Mouse (Mus musculus) bone marrow macrophage, adult 2 months (primary cell): ENCODE results near the gene Rnf38. TPM values are rescaled to one million over a fixed set of nuclear protein-coding genes. Genes with fewer than 3 reads are reported as not detected.

Source experiments
- H3K27ac ChIP-seq: 2 replicates; pipeline ENCODE4 v1.5.1; 2012; ENCODE audit warnings: low read depth, low read length; ENCODE audit not compliant: insufficient read depth
- H3K4me1 ChIP-seq: 2 replicates; pipeline ENCODE4 v1.6.1; 2012; ENCODE audit warnings: low read length; ENCODE audit not compliant: control insufficient read depth, insufficient read depth
- H3K4me3 ChIP-seq: 2 replicates; pipeline ENCODE4 v1.5.1; 2012; ENCODE audit warnings: mild to moderate bottlenecking, low read length, moderate library complexity; ENCODE audit not compliant: insufficient read depth
- CTCF ChIP-seq: IDR thresholded peaks from 2 replicates; pipeline ENCODE4 v1.5.1; 2012; ENCODE audit warnings: low read depth, mild to moderate bottlenecking, low read length, moderate library complexity
- POLR2A ChIP-seq: IDR thresholded peaks from 2 replicates; pipeline ENCODE4 v1.6.1; 2012; ENCODE audit warnings: mild to moderate bottlenecking, low read depth, low read length, borderline replicate concordance
- polyA plus RNA-seq: library from polyadenylated mRNA; stranded (reverse); fragments of >200 nt; gene quantifications from 2 replicates; pipeline ENCODE4 v1.2.4, GENCODE M21; 2012; ENCODE audit not compliant: missing spikeins, insufficient read depth, insufficient read length

Gene Rnf38
- polyA plus RNA-seq, 1 experiment = 80.7 TPM

- no peak for TF ChIP-seq POLR2A
- TF ChIP-seq CTCF = no peak
- H3K4me3 ChIP-seq = no peak overlapping the region
- no peak overlapping the region for H3K27ac ChIP-seq
- peaks cover 12% of the 10 kb centered on the region for H3K4me1 ChIP-seq
Observed at GRCm38 (mm10) chr4:44172676-44173075, 60.9 kb downstream of the Rnf38 start.

- no peak overlapping the region for H3K4me3 ChIP-seq
- H3K4me1 ChIP-seq = peaks cover 17% of the 10 kb centered on the region
- TF ChIP-seq POLR2A (no peak), CTCF (no peak)
- H3K27ac ChIP-seq = 0 out of 2 replicates have a peak overlapping the region, but pooled peaks have one; percentile 84
Observed at GRCm38 (mm10) chr4:44169884-44170283, 63.7 kb downstream of the Rnf38 start.

GRCm38 (mm10) chr4:44168816-44169215 is 64.8 kb downstream of the Rnf38 start:
- TF ChIP-seq POLR2A (no peak), CTCF (no peak)

DNA sequence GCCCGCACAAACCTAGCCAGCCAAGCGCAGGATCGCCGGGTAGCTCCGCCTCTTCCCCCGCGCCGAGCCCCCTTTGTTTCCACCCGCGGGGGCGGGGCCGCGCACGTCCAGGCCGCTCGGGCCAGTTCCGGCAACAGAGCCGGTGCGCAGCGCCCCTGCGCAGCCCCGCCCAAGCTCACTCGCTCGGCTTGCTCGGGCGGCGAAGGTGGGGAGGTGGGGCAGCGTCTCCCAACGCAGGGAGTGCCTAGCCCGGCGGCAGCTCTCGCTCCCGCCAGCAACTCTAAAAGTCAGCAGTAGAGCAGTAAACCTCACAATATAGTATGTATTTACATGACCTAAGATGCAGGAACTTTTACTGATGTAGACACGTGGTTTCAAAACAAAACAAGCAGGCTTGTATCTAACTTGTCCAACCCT is 65.3 kb downstream of the Rnf38 start:
- Histone ChIP-seq H3K4me1 (peaks cover 22% of the 10 kb centered on the region), H3K27ac (peak overlapping the region; percentile 84), H3K4me3 (peak overlapping the region; percentile 59)
- TF ChIP-seq CTCF (no peak), POLR2A (no peak)

More at GRCm38 (mm10) chr4:44168816-44169215, 64.8 kb downstream of the Rnf38 start:
- Histone ChIP-seq H3K27ac (peak overlapping the region; percentile 84), H3K4me3 (peak overlapping the region; percentile 59; the same call in 1 of the 2 replicates), H3K4me1 (peaks cover 20% of the 10 kb centered on the region)

- peak overlapping the region; percentile 76 for H3K27ac ChIP-seq
- H3K4me3 ChIP-seq = peak overlapping the region; percentile 78
- no peak for TF ChIP-seq CTCF
- no peak for TF ChIP-seq POLR2A
- H3K4me1 ChIP-seq = peaks cover 24% of the 10 kb centered on the region
Observed at GRCm38 (mm10) chr4:44167397-44168121, 66.0 kb downstream of the Rnf38 start.

GRCm38 (mm10) chr4:44166702-44167396 is 66.7 kb downstream of the Rnf38 start:
- Histone ChIP-seq H3K4me3 (peak overlapping the region; percentile 78), H3K27ac (peak overlapping the region; percentile 76), H3K4me1 (peaks cover 24% of the 10 kb centered on the region)
- TF ChIP-seq POLR2A = no peak
- TF ChIP-seq CTCF = no peak

DNA sequence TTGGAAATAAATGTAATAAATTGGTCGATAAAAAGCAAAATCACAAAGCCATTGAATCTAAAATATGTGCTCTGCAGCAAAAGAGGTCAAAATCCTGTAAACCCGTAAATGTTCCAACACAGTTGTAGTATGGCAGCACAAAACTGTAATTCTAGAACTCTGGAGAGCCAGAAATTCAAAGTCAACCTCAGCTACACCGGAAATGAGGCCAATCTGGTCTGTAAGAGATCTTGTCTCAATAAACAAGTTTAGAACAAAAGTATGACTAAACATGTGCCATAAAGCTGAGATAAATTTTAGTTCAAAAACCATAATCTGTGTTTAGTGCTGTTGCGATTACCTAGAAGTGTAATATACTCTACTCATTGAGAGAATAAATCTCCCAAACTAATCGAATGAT is 69.0 kb downstream of the Rnf38 start:
- Histone ChIP-seq H3K4me3 (no peak overlapping the region), H3K27ac (no peak overlapping the region), H3K4me1 (peaks cover 19% of the 10 kb centered on the region)
- TF ChIP-seq CTCF = no peak
- TF ChIP-seq POLR2A = no peak

GRCm38 (mm10) chr4:44163034-44163433 is 70.6 kb downstream of the Rnf38 start:
- H3K4me1 ChIP-seq = peaks cover 12% of the 10 kb centered on the region
- no peak overlapping the region for H3K4me3 ChIP-seq
- TF ChIP-seq CTCF (no peak), POLR2A (no peak)
- H3K27ac ChIP-seq = no peak overlapping the region

DNA sequence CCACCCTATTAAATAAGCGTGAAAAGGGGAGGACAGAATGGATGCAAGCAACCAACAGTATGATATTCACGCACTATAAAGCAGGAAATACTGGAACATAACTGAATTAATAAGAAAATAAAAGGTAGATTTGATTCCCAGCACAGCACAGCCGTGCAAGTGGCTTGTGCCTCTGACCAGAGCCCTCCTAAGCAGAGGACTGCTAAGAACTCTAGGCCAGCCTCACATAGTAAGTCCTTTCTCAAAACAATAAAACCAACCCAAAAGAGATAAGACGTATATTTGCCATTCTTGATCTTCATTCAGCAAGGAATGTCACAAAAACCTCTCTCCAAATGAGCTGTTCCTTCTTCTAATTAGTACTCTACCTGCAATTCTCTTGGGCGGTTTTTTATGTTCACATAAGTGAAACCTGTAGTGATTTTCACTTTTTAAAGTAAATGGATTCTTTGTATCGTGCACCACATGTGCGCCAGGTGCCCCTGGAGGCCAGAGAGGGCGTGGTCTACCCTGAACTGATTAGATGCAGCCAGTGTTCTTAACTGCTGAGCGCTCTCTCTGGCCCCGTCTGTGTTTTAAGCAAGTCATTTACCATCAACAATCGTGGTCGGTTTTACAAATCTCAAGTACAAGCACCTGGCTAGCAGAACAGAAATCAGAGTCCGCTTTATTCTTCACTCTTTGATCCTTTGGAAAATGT is 72.4 kb downstream of the Rnf38 start:
- TF ChIP-seq POLR2A = no peak
- no peak for TF ChIP-seq CTCF
- Histone ChIP-seq H3K4me1 (peaks cover 17% of the 10 kb centered on the region), H3K27ac (no peak overlapping the region), H3K4me3 (no peak overlapping the region)
